Mouse (Mus musculus) CH12.LX (cell line): ENCODE measurements around the gene Acox2. TPM values are rescaled to one million over a fixed set of nuclear protein-coding genes. Genes with fewer than 3 reads are reported as not detected.

Experiments used
- DNase-seq: peaks from one replicate; pipeline ENCODE4 v3.0.0-alpha.2; 2013; ENCODE audit errors: extremely low read depth
- H3K27ac ChIP-seq: 2 replicates; pipeline ENCODE4 v1.5.1; 2012; ENCODE audit warnings: low read depth, mild to moderate bottlenecking, control low read depth, moderate library complexity; ENCODE audit not compliant: insufficient read depth
- H3K27me3 ChIP-seq: replicated peaks from 2 replicates; pipeline ENCODE3; 2012; ENCODE audit warnings: inconsistent platforms
- H3K36me3 ChIP-seq, 2 experiments: replicated peaks in 1 of 2; 2 replicates each; pipeline versions ENCODE3 to v1.6.1; 2012; ENCODE audit warnings: inconsistent platforms in 1 of 2, low read length in 1 of 2, mild to moderate bottlenecking in 1 of 2, mixed read lengths in 1 of 2, moderate library complexity in 1 of 2; ENCODE audit not compliant: control insufficient read depth in 1 of 2, insufficient read depth in 1 of 2
- H3K4me1 ChIP-seq, 2 experiments: 2 replicates each; pipeline ENCODE4 v1.6.1; 2012; ENCODE audit warnings: inconsistent platforms in 1 of 2, moderate library complexity in 1 of 2; ENCODE audit not compliant: insufficient read depth in 2 of 2, control insufficient read depth in 1 of 2
- H3K4me2 ChIP-seq: 2 replicates; pipeline ENCODE4 v1.6.1; 2012; ENCODE audit warnings: low read depth, mild to moderate bottlenecking, control low read depth; ENCODE audit not compliant: poor library complexity, insufficient read depth, severe bottlenecking
- H3K4me3 ChIP-seq, 3 experiments: fragments of 150-350 bp in 1 of 3; sonication (generic) in 1 of 3; replicated peaks in 1 of 3; 2 replicates each; pipeline versions ENCODE3 to v1.5.1; 2011 to 2012; ENCODE audit warnings: low read depth in 2 of 3, low read length in 2 of 3, mild to moderate bottlenecking in 2 of 3, moderate library complexity in 2 of 3, control low read depth in 1 of 3, improper control_type of control experiment in 1 of 3, inconsistent platforms in 1 of 3, mixed read lengths in 1 of 3; ENCODE audit not compliant: poor library complexity in 1 of 3
- H3K79me2 ChIP-seq: replicated peaks from 2 replicates; pipeline ENCODE4 v1.6.1; 2012; ENCODE audit warnings: mild to moderate bottlenecking, moderate library complexity; ENCODE audit not compliant: control insufficient read depth, poor library complexity, insufficient read depth, severe bottlenecking; ENCODE audit errors: extremely low read depth
- H3K9ac ChIP-seq: 2 replicates; pipeline ENCODE4 v1.6.1; 2012; ENCODE audit warnings: low read depth, mild to moderate bottlenecking, control low read depth, moderate library complexity; ENCODE audit not compliant: insufficient read depth
- H3K9me3 ChIP-seq: replicated peaks from 2 replicates; pipeline ENCODE3; 2012; ENCODE audit warnings: low read length, inconsistent platforms, mixed read lengths
- CHD2 ChIP-seq: IDR thresholded peaks from 2 replicates; pipeline ENCODE4 v1.6.1; 2011; ENCODE audit warnings: low read length, improper control_type of control experiment
- CTCF ChIP-seq, 2 experiments: IDR thresholded peaks in 1 of 2; conservative IDR thresholded peaks in 1 of 2; 2 replicates each; pipeline ENCODE4 v1.5.1; 2011 to 2012; ENCODE audit warnings: low read depth in 2 of 2, low read length in 2 of 2, improper control_type of control experiment in 1 of 2, inconsistent platforms in 1 of 2, mild to moderate bottlenecking in 1 of 2, moderate library complexity in 1 of 2
- E2F4 ChIP-seq: IDR thresholded peaks from 2 replicates; pipeline ENCODE4 v1.6.1; 2011; ENCODE audit warnings: low read depth, low read length, improper control_type of control experiment; ENCODE audit not compliant: insufficient replicate concordance
- ELF1 ChIP-seq: IDR thresholded peaks from 2 replicates; pipeline ENCODE4 v1.6.1; 2014; ENCODE audit warnings: low read depth, mild to moderate bottlenecking, inconsistent platforms, low read length, improper control_type of control experiment
- MAZ ChIP-seq: IDR thresholded peaks from 2 replicates; pipeline ENCODE4 v1.6.1; 2012; ENCODE audit warnings: low read depth, mild to moderate bottlenecking, inconsistent platforms, low read length, improper control_type of control experiment, moderate library complexity
- MEF2A ChIP-seq: IDR thresholded peaks from 2 replicates; pipeline ENCODE4 v1.6.1; 2014; ENCODE audit warnings: low read depth, mild to moderate bottlenecking, inconsistent platforms, low read length, improper control_type of control experiment, borderline replicate concordance
- MYC ChIP-seq: IDR thresholded peaks from 2 replicates; pipeline ENCODE4 v1.6.1; 2011; ENCODE audit warnings: low read depth, mild to moderate bottlenecking, improper control_type of control experiment, low read length
- POLR2A ChIP-seq: IDR thresholded peaks from 2 replicates; pipeline ENCODE4 v1.6.1; 2011; ENCODE audit warnings: low read depth, mild to moderate bottlenecking, improper control_type of control experiment, low read length
- POLR2AphosphoS2 ChIP-seq: IDR thresholded peaks from 2 replicates; pipeline ENCODE4 v1.6.1; 2011; ENCODE audit warnings: low read depth, low read length, improper control_type of control experiment
- SMC3 ChIP-seq: IDR thresholded peaks from 2 replicates; pipeline ENCODE4 v1.6.1; 2011; ENCODE audit warnings: low read depth, low read length, improper control_type of control experiment
- dilution Hi-C: fragments of 300-500 bp; cut with MboI; formaldehyde crosslinking; loops from 2 replicates; pipeline ENCODE4 v1.14.3; 2020; ENCODE audit warnings: low sequenced_read_pairs; ENCODE audit not compliant: extremely low pct_unique_long_range_greater_than_20kb, extremely low pct_ligation_motif_present
- in situ Hi-C: fragments of 300-500 bp; cut with MboI; formaldehyde crosslinking; loops from 3 replicates; pipeline ENCODE4 v1.14.3; 2019; ENCODE audit warnings: low sequenced_read_pairs, low pct_ligation_motif_present, low pct_unique_long_range_greater_than_20kb, mixed read lengths
- polyA plus RNA-seq: library from polyadenylated mRNA; unstranded; fragments of >175 nt; gene quantifications from 2 replicates; pipeline ENCODE4 v1.2.1, GENCODE M21; 2012; ENCODE audit warnings: low read depth; ENCODE audit not compliant: insufficient read length
- total RNA-seq, 2 experiments: library from RNA; depleted of rRNA; stranded (reverse); fragments of 300-350 nt in 1 of 2; fragments of >200 nt in 1 of 2; gene quantifications; 2 replicates each; pipeline ENCODE4 v1.2.3; 2012 to 2014

Acox2 gene
- total and polyA plus RNA-seq, 3 experiments, result not detected

GRCm38 (mm10) chr14:8258335-8258627 lies 872 bp downstream of the Acox2 start:
- dilution Hi-C loops (no loop called here), in situ Hi-C loops (no loop called here)
- H3K79me2 ChIP-seq, result no peaks in the 10 kb centered on the region
- no peaks in the 10 kb centered on the region for H3K36me3 ChIP-seq
- peaks cover 24% of the 10 kb centered on the region for H3K27me3 ChIP-seq
- no peak overlapping the region for H3K4me3 ChIP-seq
- no peak for DNase-seq
- no peaks in the 10 kb centered on the region for H3K9me3 ChIP-seq
- H3K4me1 ChIP-seq, result peaks cover 3 to 6% of the 10 kb centered on the region in 2 experiments; a peak in 2 of 4 replicates
- H3K9ac ChIP-seq, result no peak overlapping the region
- no peak overlapping the region for H3K27ac ChIP-seq
- TF ChIP-seq MEF2A (no peak), POLR2A (no peak)
- no peak overlapping the region for H3K4me2 ChIP-seq

DNA sequence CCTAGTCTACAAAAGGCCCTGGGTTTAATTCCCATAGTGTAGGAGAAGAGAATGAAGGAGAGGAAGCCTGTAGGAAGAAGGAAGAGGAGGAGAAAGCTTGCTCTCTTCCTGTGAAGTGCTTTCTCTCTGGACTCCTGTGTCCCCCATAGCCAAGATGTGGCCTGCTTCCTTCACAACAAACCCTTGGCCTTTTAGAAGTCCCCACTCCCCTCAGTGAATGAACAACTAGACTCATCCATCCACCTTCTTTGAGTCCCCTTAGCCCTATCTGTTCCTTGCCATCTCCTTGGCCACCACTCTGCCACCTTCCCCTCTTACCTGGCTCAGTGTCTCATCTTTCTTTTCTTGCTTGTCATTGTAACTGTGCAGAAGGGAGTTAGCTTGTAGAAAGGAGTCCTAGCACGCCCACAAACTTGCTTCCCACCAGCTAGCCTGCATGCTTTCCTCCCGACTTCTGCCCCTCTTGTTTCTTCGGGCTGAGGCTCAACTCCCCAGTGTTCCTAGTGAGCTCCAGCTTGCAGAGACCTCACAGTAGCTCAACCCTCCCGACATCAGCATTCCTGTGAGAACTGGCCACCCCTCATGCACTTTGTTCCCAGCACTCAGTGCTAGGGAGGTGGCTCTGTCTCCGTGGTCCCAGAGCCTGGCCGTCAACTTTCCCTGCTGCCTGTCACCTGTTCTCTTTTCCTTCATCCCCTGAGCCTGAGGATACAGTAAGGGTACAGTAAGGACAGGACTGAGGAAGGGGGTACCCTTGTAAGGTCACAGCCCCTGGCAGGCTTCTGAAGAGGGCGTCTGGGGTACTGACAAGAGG lies 1.4 kb downstream of the Acox2 start:
- H3K4me3 ChIP-seq, result no peak overlapping the region
- no peak for DNase-seq
- no peak for TF ChIP-seq SMC3
- no peak for TF ChIP-seq MAZ
- no peak for TF ChIP-seq ELF1
- TF ChIP-seq POLR2AphosphoS2, result no peak
- no peak for TF ChIP-seq CTCF (conservative IDR thresholded peaks at IDR 0.05 in 1 of 2, IDR thresholded peaks at IDR 0.05 in 1 of 2; ENCODE audit: low read depth in 2 of 2, low read length in 2 of 2)
- no peak for TF ChIP-seq MYC
- no peak for TF ChIP-seq E2F4
- in situ Hi-C loops, result no loop called here
- no peak overlapping the region for H3K27ac ChIP-seq
- dilution Hi-C loops, result no loop called here
- no peaks in the 10 kb centered on the region for H3K79me2 ChIP-seq
- no peaks in the 10 kb centered on the region for H3K36me3 ChIP-seq
- H3K27me3 ChIP-seq, result peaks cover 24% of the 10 kb centered on the region
- no peak overlapping the region for H3K9ac ChIP-seq
- H3K4me2 ChIP-seq, result no peak overlapping the region
- no peaks in the 10 kb centered on the region for H3K9me3 ChIP-seq
- H3K4me1 ChIP-seq, result peaks cover 3 to 11% of the 10 kb centered on the region in 2 experiments; a peak in 3 of 4 replicates

DNA sequence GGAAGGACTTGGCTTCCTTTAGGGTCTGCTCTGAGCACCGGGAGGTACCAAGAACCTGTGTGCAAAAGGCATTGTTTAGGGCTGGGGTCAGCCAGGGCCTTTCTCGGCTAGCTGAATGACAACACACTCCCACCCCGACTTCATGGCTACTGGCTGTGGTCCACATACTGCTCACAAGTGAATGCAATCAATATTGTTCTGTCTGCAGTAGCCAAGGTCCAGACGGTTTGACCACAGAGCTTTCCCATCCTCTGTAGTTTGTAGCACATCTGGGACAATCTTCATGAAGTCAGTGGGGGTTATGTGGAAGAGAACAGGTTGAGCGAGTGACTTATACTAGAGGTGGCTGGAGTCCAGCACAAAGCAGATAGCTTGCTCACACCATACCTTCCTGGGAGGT lies 2.3 kb downstream of the Acox2 start:
- Histone ChIP-seq H3K4me2 (no peak overlapping the region), H3K27ac (no peak overlapping the region)
- dilution Hi-C loops, result no loop called here
- TF ChIP-seq POLR2A, result no peak
- no peak for TF ChIP-seq CHD2
- TF ChIP-seq, all 38 proteins: peak for 0
- no peaks in the 10 kb centered on the region for H3K79me2 ChIP-seq
- no peaks in the 10 kb centered on the region for H3K9me3 ChIP-seq
- no peak overlapping the region for H3K9ac ChIP-seq
- no peak for DNase-seq
- in situ Hi-C loops, result no loop called here
- H3K4me3 ChIP-seq, result no peak overlapping the region
- no peaks in the 10 kb centered on the region for H3K36me3 ChIP-seq
- peaks cover 2 to 18% of the 10 kb centered on the region in 2 experiments; a peak in 3 of 4 replicates for H3K4me1 ChIP-seq
- H3K27me3 ChIP-seq, result peaks cover 24% of the 10 kb centered on the region
